Mouse (Mus musculus) hindbrain, embryonic 12.5 days (tissue): ENCODE results near the gene Ctso. TPM values are rescaled to one million over a fixed set of nuclear protein-coding genes. Genes with fewer than 3 reads are reported as not detected.

Experiments used
- ATAC-seq: fragments of 200-750 bp; cut with Nextera tagmentation; 2 replicates; pipeline ENCODE4 v1.8.0; 2017; ENCODE audit warnings: moderate TSS enrichment; ENCODE audit not compliant: low FRiP score
- H3K27ac ChIP-seq: fragments of 300-500 bp; sonication (generic); 2 replicates; pipeline ENCODE4 v1.5.1; 2016; ENCODE audit warnings: mild to moderate bottlenecking
- H3K27me3 ChIP-seq: fragments of 300-500 bp; sonication (generic); 2 replicates; pipeline ENCODE4 v1.6.1; 2016; ENCODE audit warnings: mild to moderate bottlenecking
- H3K36me3 ChIP-seq: fragments of 300-500 bp; sonication (generic); 2 replicates; pipeline ENCODE4 v1.6.1; 2016; ENCODE audit warnings: mild to moderate bottlenecking
- H3K4me1 ChIP-seq: fragments of 300-500 bp; sonication (generic); 2 replicates; pipeline ENCODE4 v1.6.1; 2016
- H3K4me2 ChIP-seq: fragments of 300-500 bp; sonication (generic); replicated peaks from 2 replicates; pipeline ENCODE4 v1.6.1; 2016; ENCODE audit warnings: mild to moderate bottlenecking
- H3K4me3 ChIP-seq: fragments of 300-500 bp; sonication (generic); 2 replicates; pipeline ENCODE4 v1.5.1; 2016; ENCODE audit warnings: mild to moderate bottlenecking
- H3K9ac ChIP-seq: fragments of 300-500 bp; sonication (generic); 2 replicates; pipeline ENCODE4 v1.6.1; 2016; ENCODE audit warnings: mild to moderate bottlenecking, moderate library complexity
- H3K9me3 ChIP-seq: fragments of 300-500 bp; sonication (generic); replicated peaks from 2 replicates; pipeline ENCODE4 v1.6.1; 2016; ENCODE audit warnings: mild to moderate bottlenecking
- WGBS: fragments of 180-500 bp; shearing (Covaris S2); methylation state at CpG from one replicate; pipeline ENCODE4 v1.1.7; 2016; 5-methylcytosine and 5-hydroxymethylcytosine counted together
- polyA plus RNA-seq: library from polyadenylated mRNA; unstranded; fragments of >200 nt; fragmentation: Nextera tagmentation; extraction: Ambion mirVana; gene quantifications from 2 replicates; pipeline ENCODE4 v1.2.1, GENCODE M21; 2016

The Ctso gene
- polyA plus RNA-seq, 1 experiment from 2014 or later, result 10.6 TPM

GRCm38 (mm10) chr3:81925856-81926255, 6.5 kb upstream of the Ctso start:
- Histone ChIP-seq H3K4me1 (peaks cover 4% of the 10 kb centered on the region; the same call in 1 of the 2 replicates), H3K9me3 (no peaks in the 10 kb centered on the region), H3K27me3 (no peaks in the 10 kb centered on the region), H3K4me3 (no peak overlapping the region), H3K9ac (no peak overlapping the region), H3K36me3 (no peaks in the 10 kb centered on the region), H3K27ac (no peak overlapping the region), H3K4me2 (no peak overlapping the region)
- ATAC-seq, result no peak
- 57% methylated on average over 5 of the region's 5 CpGs for WGBS

DNA sequence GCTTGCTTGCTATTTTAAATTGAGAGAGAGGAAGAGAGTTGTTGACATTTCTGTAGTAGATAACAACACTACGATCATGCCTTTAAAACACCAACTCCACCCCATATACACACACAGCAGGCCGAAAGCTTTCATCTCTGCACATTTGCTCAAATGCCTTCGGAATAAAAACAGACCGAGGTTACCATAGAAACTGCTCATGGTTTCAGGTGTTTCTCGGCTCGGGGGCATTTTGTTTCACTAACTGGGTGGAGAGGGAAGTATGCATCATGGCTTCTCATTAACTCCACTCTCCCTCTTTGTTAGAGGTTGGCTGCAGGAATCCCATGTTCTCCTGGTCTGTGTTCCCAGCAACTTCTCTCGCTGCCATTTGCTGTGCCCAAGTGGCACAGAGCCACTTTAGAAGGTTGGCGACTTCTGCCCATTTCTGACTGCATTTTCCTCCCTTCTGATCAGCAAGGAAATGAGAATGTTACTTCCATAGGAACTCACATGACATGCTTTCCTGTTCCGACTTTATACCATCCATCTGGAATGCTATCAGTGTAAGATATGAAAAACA, 5.6 kb upstream of the Ctso start:
- WGBS, result 59% methylated on average over 9 of the region's 9 CpGs
- Histone ChIP-seq H3K4me2 (no peak overlapping the region), H3K4me3 (no peak overlapping the region), H3K27me3 (no peaks in the 10 kb centered on the region), H3K4me1 (peaks cover 4% of the 10 kb centered on the region; the same call in 1 of the 2 replicates), H3K27ac (no peak overlapping the region), H3K9ac (no peak overlapping the region), H3K9me3 (no peaks in the 10 kb centered on the region), H3K36me3 (no peaks in the 10 kb centered on the region)
- no peak for ATAC-seq

GRCm38 (mm10) chr3:81929073-81929472, 3.3 kb upstream of the Ctso start:
- Histone ChIP-seq H3K4me3 (no peak overlapping the region), H3K9me3 (no peaks in the 10 kb centered on the region), H3K4me1 (peaks cover 5% of the 10 kb centered on the region; the same call in 1 of the 2 replicates), H3K9ac (no peak overlapping the region), H3K27me3 (no peaks in the 10 kb centered on the region), H3K27ac (no peak overlapping the region), H3K36me3 (no peaks in the 10 kb centered on the region), H3K4me2 (no peak overlapping the region)
- WGBS, result 86% methylated on average over 1 of the region's 1 CpGs
- no peak for ATAC-seq

DNA sequence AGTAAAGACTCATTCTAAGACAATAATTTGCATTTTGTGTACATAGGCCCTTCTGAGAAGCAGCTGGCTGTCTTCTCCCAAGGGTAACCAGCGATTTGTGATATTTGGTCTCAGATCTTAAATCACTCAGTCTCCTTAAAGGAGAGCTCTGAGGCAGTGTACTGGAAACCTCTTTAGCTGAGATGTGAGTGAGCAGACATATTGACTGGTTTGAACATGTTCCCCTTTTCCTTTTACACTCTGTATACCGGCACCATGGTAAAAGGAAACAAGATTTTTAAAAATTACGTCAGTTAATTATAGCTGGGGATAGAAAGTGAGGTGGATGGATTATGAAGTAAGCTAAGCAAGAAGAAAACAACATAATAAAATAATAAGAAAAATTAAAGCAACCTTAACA, 706 bp upstream of the Ctso start:
- Histone ChIP-seq H3K27me3 (no peaks in the 10 kb centered on the region), H3K9me3 (no peaks in the 10 kb centered on the region), H3K9ac (no peak overlapping the region), H3K4me2 (no peak overlapping the region), H3K36me3 (no peaks in the 10 kb centered on the region), H3K27ac (no peak overlapping the region), H3K4me1 (peaks cover 5% of the 10 kb centered on the region; the same call in 1 of the 2 replicates), H3K4me3 (no peak overlapping the region)
- no peak for ATAC-seq
- 73% methylated on average over 3 of the region's 3 CpGs for WGBS

- 87% methylated on average over 4 of the region's 4 CpGs for WGBS
- Histone ChIP-seq H3K9ac (no peak overlapping the region), H3K27ac (no peak overlapping the region), H3K4me1 (peaks cover 5% of the 10 kb centered on the region; the same call in 1 of the 2 replicates), H3K4me3 (no peak overlapping the region), H3K27me3 (no peaks in the 10 kb centered on the region), H3K9me3 (no peaks in the 10 kb centered on the region), H3K4me2 (no peak overlapping the region), H3K36me3 (no peaks in the 10 kb centered on the region)
- ATAC-seq, result no peak
Observed at GRCm38 (mm10) chr3:81933348-81933747, 947 bp downstream of the Ctso start.

DNA sequence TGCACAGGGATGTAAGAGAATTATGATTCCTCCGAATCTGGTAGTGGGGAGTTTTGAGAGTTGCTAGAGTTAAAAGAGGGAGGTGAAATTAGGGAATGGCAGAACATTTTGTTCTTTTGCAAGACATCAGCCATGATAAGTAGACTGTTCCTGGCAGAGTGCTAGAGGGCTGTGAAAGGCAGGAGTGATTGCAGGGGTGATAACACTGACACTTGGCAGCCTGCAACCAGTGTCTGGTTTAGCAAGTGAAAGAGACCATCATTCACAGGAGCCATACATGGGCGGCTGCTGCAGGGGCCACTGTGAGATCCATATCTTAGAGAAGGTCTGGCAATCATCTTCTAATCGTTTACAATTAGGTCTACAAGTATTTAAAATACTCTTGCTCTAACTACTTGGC, 6.5 kb downstream of the Ctso start:
- H3K4me1 ChIP-seq, result no peaks in the 10 kb centered on the region
- no peak overlapping the region for H3K4me3 ChIP-seq
- 91% methylated on average over 3 of the region's 3 CpGs for WGBS
- H3K27me3 ChIP-seq, result no peaks in the 10 kb centered on the region
- H3K9me3 ChIP-seq, result no peaks in the 10 kb centered on the region
- H3K4me2 ChIP-seq, result no peak overlapping the region
- no peak overlapping the region for H3K27ac ChIP-seq
- no peak overlapping the region for H3K9ac ChIP-seq
- ATAC-seq, result no peak
- H3K36me3 ChIP-seq, result no peaks in the 10 kb centered on the region

- no peak for ATAC-seq
- H3K4me2 ChIP-seq, result no peak overlapping the region
- 85% methylated on average over 3 of the region's 3 CpGs for WGBS
Observed at GRCm38 (mm10) chr3:81942341-81942740, 9.9 kb downstream of the Ctso start.

GRCm38 (mm10) chr3:81943097-81943496, 10.7 kb downstream of the Ctso start:
- H3K27ac ChIP-seq, result no peak overlapping the region
- no peak for ATAC-seq
- no peaks in the 10 kb centered on the region for H3K36me3 ChIP-seq
- H3K27me3 ChIP-seq, result no peaks in the 10 kb centered on the region
- H3K9me3 ChIP-seq, result no peaks in the 10 kb centered on the region
- no peak overlapping the region for H3K9ac ChIP-seq
- no peak overlapping the region for H3K4me2 ChIP-seq
- no peaks in the 10 kb centered on the region for H3K4me1 ChIP-seq
- 87% methylated on average over 3 of the region's 3 CpGs for WGBS
- H3K4me3 ChIP-seq, result no peak overlapping the region

More at GRCm38 (mm10) chr3:81942341-81942740, 9.9 kb downstream of the Ctso start:
- H3K27me3 ChIP-seq, result no peaks in the 10 kb centered on the region
- H3K36me3 ChIP-seq, result no peaks in the 10 kb centered on the region
- H3K4me1 ChIP-seq, result no peaks in the 10 kb centered on the region
- H3K4me3 ChIP-seq, result no peak overlapping the region
- H3K9ac ChIP-seq, result no peak overlapping the region
- no peaks in the 10 kb centered on the region for H3K9me3 ChIP-seq
- no peak overlapping the region for H3K27ac ChIP-seq

- Histone ChIP-seq H3K36me3 (no peaks in the 10 kb centered on the region), H3K27ac (no peak overlapping the region), H3K4me3 (no peak overlapping the region), H3K4me1 (no peaks in the 10 kb centered on the region), H3K4me2 (no peak overlapping the region), H3K27me3 (no peaks in the 10 kb centered on the region), H3K9me3 (no peaks in the 10 kb centered on the region), H3K9ac (no peak overlapping the region)
- ATAC-seq, result no peak
- WGBS, result 93% methylated on average over 7 of the region's 7 CpGs
Observed at GRCm38 (mm10) chr3:81944851-81945393, 12.5 kb downstream of the Ctso start.

DNA sequence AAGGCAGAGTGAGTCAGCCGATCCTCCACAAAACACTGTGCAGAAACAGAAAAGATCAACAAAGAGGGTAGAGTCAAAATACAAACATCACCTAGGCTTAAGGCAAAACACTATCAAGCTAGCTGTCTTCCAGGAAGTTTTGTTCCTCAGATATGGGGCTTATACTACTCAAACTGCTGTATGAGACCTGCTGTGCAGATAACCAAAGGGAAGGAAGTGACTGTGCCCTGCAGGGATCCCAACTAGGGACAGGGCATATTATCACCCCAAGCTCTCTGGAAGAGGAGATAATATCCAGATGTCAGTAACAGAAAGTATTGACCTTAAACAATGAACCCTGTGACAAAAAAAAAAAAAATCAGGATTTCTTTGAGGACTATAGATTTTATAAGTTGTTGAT, 16.6 kb downstream of the Ctso start:
- no peaks in the 10 kb centered on the region for H3K27me3 ChIP-seq
- 86% methylated on average over 1 of the region's 1 CpGs for WGBS
- no peaks in the 10 kb centered on the region for H3K4me1 ChIP-seq
- H3K27ac ChIP-seq, result no peak overlapping the region
- H3K36me3 ChIP-seq, result no peaks in the 10 kb centered on the region
- no peak overlapping the region for H3K4me2 ChIP-seq
- no peak overlapping the region for H3K9ac ChIP-seq
- H3K9me3 ChIP-seq, result no peaks in the 10 kb centered on the region
- no peak overlapping the region for H3K4me3 ChIP-seq
- ATAC-seq, result no peak

DNA sequence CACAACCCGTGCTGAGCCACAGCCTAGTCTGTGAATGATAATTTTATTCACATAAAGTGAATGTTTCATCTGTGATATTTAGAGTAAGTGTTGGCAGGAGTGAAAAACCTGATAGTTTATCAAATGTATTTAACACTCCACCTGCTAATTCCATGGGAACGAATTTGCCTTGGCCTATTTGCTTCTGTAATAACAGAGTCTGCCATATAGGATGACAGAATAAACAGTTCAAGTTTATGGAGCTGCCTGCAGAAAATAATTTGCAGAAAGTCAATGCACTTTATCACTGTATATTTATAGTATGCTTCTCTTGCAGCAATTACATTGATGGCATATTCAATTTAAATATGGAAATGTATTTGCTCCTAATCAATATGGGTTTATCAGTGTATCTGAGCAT, 19.4 kb downstream of the Ctso start:
- Histone ChIP-seq H3K4me2 (no peak overlapping the region), H3K27me3 (no peaks in the 10 kb centered on the region), H3K36me3 (no peaks in the 10 kb centered on the region), H3K27ac (no peak overlapping the region), H3K4me1 (no peaks in the 10 kb centered on the region), H3K9me3 (no peaks in the 10 kb centered on the region), H3K9ac (no peak overlapping the region), H3K4me3 (no peak overlapping the region)
- 83% methylated on average over 2 of the region's 2 CpGs for WGBS
- no peak for ATAC-seq

DNA sequence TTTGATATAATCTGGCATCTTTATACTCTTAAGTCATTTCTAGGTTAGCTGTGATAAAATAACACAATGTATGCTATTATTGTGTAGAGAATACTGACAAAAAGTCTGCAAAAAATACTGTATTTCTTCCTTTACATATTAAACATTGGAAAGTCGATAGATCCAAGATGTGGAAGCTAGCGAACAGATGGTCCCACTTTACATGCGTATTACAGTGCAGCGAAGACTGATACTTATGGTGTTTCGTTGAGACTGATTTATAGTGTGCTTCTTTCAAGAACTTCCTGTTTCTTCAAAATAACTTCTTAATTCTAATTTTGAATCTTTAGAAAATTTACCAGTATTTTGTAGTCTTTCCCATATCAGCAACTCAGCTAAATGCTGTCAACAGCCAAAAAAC, 25.1 kb downstream of the Ctso start:
- Histone ChIP-seq H3K9ac (no peak overlapping the region), H3K9me3 (no peaks in the 10 kb centered on the region), H3K27me3 (no peaks in the 10 kb centered on the region), H3K4me3 (no peak overlapping the region), H3K36me3 (no peaks in the 10 kb centered on the region), H3K4me1 (no peaks in the 10 kb centered on the region), H3K27ac (no peak overlapping the region), H3K4me2 (no peak overlapping the region)
- ATAC-seq, result no peak
- whole genome bisulfite sequencing, result 90% methylated on average over 5 of the region's 5 CpGs

DNA sequence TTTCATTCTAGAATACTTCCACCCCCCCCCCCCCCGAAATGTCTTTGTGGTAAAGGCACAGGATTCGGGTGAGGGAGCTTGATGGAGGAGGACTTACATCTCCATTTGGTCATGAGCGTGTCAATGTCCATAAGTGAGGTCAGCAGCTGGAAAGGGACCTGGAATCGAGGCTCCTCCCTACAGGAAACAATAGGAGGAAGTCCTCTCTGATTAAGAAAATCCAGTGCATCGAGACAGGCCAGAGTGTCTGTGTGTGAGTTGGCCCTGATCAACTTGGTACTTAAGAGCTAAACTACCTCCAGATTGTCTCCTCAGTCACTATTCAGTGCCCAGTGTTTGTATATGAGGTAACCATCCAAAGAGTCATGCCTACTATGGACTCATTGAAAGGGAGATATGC, 28.9 kb downstream of the Ctso start:
- no peaks in the 10 kb centered on the region for H3K36me3 ChIP-seq
- no peak for ATAC-seq
- H3K4me3 ChIP-seq, result no peak overlapping the region
- H3K27me3 ChIP-seq, result no peaks in the 10 kb centered on the region
- no peaks in the 10 kb centered on the region for H3K4me1 ChIP-seq
- H3K27ac ChIP-seq, result no peak overlapping the region
- WGBS, result 88% methylated on average over 5 of the region's 5 CpGs
- H3K4me2 ChIP-seq, result no peak overlapping the region
- H3K9me3 ChIP-seq, result no peaks in the 10 kb centered on the region
- no peak overlapping the region for H3K9ac ChIP-seq
